Mouse (Mus musculus) gastrocnemius, adult 2 months (tissue): ENCODE measurements at regions not wholly inside any gene's neighbourhood (a gene's known extent, or its start where the extent isn't known, plus 50 kb on each side); places are given as distances from the start of the nearest gene placed in this dataset.
"Not testable (repeated sequence)": the region's sequence is repeated elsewhere in the genome, so short reads cannot be mapped to it uniquely, and the experiment has no call there.

ENCODE experiments used
- DNase-seq: peaks from one replicate; pipeline ENCODE4 v3.0.0; 2022
- H3K27ac ChIP-seq: fragments of 200-600 bp; 2 replicates; pipeline ENCODE4 v1.8.1; 2022; ENCODE audit warnings: mild to moderate bottlenecking
- H3K4me3 ChIP-seq: fragments of 200-600 bp; 2 replicates; pipeline ENCODE4 v1.8.1; 2022; ENCODE audit warnings: mild to moderate bottlenecking, moderate library complexity
- CTCF ChIP-seq: fragments of 200-600 bp; IDR thresholded peaks from 2 replicates; pipeline ENCODE4 v1.8.1; 2022; ENCODE audit warnings: antibody characterized with exemption, mild to moderate bottlenecking, moderate library complexity
- intact Hi-C: fragments of 180-260 bp; cut with DNase I; formaldehyde crosslinking; loops from one replicate; pipeline ENCODE4 v1.15.1; 2025

DNA sequence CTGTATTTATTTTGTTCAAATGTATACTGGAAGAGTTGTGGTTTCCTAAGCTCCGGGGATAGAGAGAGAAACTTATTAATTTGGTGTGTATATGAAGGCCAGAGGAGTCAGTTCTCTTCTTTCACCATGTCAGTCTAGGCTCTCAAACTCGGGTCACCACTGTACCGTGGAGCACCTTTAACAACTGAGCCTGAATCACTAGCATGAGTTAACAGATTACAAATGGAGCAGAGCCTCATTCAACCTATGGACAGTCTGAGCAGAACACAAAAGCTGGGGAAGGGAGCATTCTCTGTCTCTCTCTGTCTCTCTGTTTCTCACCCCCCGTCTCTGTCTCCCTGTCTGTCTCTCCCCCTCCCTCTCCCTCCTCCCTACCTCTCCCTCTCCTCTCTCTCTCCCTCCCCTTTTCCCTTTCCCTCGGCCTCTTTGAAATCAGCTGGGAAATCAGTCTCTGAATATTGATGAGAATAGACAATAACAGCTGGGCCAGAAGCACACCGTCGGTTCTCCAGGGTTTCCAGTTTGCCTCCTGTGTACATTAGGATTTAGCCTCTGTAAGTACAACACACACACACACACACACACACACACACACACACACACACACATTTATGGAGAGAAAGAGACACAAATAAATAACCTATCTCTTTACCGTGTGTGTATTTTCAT lies 200.4 kb upstream of the 1700056E22Rik start:
- Histone ChIP-seq H3K27ac (no peak overlapping the region), H3K4me3 (no peak overlapping the region)
- no peak for DNase-seq
- intact Hi-C loops: loop anchor here (10.0 kb wide), 1 partner anchor 160 kb away; no protein-coding TSS in a partner anchor
- no peak for TF ChIP-seq CTCF

DNA sequence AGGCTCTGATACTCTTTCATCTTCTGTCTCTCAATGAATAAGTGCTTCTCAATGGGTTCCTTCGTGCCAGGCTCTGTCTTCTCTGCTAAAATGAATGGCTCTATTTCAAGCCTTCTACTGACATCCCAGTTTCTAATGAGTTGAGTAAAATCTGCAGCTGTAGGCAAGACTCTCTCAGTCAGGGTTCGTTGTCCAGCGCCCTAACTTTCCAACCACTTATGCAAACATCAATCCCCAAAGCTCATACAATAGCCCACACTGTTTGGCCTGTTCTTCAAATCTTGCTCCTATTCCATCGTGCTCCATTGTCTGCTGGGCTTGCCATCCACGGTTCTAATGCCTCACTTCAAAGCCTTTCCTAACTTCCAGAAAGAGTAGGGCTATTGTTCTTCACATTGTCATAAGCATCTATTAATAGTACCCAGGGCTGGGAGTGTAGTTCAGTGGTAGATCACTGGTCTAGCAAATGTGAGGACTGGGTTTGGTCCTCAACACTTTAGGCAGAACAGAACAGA lies 199.7 kb upstream of the 1700056E22Rik start:
- no peak for TF ChIP-seq CTCF
- no peak overlapping the region for H3K27ac ChIP-seq
- no peak for DNase-seq
- intact Hi-C loops: loop anchor here (10.0 kb wide), 1 partner anchor 159 kb away; no protein-coding TSS in a partner anchor
- no peak overlapping the region for H3K4me3 ChIP-seq

DNA sequence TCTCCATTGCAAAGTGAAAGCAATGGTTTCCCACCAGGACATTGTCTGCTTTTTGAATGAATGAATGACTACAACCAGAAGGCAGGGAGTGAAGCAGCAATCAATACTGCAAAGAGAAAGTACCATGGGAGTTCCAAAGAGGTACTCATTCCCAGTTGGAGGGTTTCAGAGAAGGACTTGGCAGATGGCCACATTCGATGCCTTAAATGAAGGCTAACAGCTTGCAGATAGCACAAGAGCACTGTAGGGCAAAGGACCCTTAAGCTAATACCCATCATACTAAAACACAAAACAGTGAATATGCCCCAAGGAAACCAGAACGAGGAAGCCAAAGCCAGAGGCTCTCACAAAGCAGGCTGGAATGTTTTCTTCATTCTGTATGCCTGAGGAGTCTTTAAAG lies 188.2 kb upstream of the 1700056E22Rik start:
- TF ChIP-seq CTCF: no peak
- intact Hi-C loops: no loop called here
- no peak for DNase-seq
- Histone ChIP-seq H3K4me3 (no peak overlapping the region), H3K27ac (no peak overlapping the region)

DNA sequence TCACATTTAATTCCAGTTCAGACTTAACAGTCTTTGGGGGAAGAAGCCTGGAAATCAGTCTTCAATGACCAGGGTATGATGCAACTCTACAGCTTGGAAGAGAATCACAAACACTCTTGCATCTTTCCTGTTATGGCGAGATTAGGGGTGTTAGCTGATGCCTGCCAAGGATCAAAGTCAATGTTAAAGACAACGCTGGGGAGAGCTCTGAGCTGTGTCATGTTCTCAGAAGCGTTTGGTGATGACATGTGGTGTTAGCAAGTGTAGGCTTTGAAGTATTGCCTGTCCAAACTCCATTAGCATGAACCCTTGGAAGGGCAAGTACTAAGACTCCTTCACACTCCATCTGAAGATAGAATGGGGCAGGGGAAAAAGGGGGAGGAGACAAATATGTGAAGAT lies 187.7 kb upstream of the 1700056E22Rik start:
- intact Hi-C loops: no loop called here
- H3K27ac ChIP-seq: no peak overlapping the region
- no peak overlapping the region for H3K4me3 ChIP-seq
- DNase-seq: no peak
- no peak for TF ChIP-seq CTCF

DNA sequence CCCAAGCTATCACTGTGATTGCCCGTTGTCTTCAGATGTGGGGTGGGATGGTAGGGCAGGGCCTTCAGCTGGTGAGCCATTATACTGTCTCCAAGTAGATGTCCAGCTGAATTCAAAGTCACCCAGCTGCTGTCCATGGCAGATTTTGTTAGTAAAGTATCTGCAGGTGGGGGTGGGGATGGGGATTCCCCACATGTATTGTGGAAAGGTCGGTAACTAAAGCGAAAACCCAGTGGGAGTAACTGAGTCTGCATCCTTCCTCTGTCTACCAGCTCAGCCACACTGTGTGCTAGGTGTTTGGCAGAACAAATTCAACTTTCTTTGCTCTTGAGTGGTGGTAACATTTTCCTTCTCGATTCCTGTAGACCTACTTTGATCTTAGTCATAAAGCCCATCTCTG lies 163.2 kb upstream of the 1700056E22Rik start:
- DNase-seq: no peak
- Histone ChIP-seq H3K27ac (no peak overlapping the region), H3K4me3 (no peak overlapping the region)
- intact Hi-C loops: no loop called here
- TF ChIP-seq CTCF: no peak

DNA sequence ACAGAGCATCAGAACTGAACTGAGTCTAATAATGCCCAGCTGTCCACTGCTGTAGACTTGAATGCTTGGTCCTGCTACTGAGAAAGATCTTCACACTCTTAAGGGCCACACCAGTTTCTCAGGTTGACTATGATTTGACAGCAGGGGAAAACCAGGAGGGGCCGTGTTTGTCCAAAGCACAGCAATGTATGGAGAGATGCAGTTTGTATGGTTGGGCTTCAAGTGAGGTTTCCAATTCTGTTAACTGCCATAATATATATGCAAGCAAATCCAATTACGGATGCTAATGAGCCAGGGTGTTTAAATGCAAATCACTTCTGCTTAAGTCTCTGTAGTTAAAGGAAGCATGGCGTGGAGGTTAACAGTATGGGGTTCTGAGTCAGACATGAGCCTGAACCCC lies 157.2 kb upstream of the 1700056E22Rik start:
- no peak overlapping the region for H3K27ac ChIP-seq

DNA sequence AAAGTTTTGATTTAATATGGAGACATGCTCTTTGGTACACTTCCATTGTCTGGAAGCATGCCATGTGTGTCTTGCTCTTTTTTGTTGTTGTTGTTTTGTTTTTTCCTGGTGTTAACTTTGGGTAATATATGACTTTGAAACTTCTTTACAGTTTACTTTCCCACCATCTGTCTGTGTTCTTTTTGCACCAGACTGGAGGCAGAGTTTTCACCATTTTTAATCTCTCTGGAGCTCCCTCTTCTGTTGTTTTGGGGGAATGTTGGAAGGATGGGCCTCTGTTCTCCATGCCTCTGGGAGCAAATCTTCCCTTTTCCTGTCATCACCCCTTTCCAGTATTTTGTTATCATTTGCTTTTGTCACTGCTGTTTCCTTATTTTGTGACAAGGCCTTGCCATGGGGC lies 153.5 kb upstream of the 1700056E22Rik start:
- Histone ChIP-seq H3K27ac (no peak overlapping the region), H3K4me3 (no peak overlapping the region)
- no peak for DNase-seq
- TF ChIP-seq CTCF: peak; percentile 53
- intact Hi-C loops: loop anchor here (5.0 kb wide), 1 partner anchor 155 kb away; the partner anchor contains the start of gene 1700056E22Rik

More for the DNA sequence above, 157.2 kb upstream of the 1700056E22Rik start:
- intact Hi-C loops: no loop called here
- no peak for DNase-seq
- no peak overlapping the region for H3K4me3 ChIP-seq
- TF ChIP-seq CTCF: no peak

DNA sequence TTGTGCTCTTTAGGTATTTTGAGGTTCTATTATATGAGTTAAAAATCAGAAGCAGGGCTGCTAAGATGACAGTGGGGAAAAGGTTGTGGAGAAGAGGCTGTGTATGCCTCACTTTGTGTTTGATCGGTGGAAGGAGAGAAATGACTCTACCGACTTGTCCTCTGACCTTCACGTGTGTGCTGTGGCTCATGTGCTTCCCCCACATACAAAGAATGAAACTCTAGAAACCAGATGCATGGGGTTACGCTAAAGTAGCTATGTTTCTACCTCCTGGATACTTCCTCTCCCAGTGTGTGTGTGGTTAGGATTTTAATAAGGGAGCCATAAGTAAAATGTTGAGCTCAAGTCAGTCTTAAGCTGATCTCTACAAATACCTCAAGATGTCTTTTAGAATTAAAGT lies 148.1 kb upstream of the 1700056E22Rik start:
- intact Hi-C loops: no loop called here
- Histone ChIP-seq H3K27ac (no peak overlapping the region), H3K4me3 (no peak overlapping the region)
- TF ChIP-seq CTCF: no peak
- no peak for DNase-seq

DNA sequence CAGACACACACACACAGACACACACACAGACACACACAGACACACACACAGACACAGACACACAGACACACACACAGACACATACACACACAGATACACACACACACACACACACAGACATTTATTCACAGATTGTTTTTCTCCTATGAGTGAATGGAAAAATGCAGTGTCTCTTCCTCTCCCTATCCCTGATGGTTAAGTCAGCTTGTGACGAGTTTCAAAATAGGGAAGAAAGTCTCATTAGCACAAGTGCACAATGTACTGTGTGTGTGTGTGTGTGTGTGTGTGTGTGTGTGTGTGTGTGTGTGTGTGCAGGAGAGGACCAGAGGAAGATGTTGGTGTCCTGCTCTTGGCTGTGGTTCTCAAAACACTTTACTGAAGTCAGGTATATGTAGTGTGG lies 140.3 kb upstream of the 1700056E22Rik start:
- intact Hi-C loops: loop anchor here (5.0 kb wide), 2 partner anchors 63 to 132 kb away; no protein-coding TSS in a partner anchor
- not testable (repeated sequence) for H3K27ac ChIP-seq, H3K4me3 ChIP-seq, DNase-seq

DNA sequence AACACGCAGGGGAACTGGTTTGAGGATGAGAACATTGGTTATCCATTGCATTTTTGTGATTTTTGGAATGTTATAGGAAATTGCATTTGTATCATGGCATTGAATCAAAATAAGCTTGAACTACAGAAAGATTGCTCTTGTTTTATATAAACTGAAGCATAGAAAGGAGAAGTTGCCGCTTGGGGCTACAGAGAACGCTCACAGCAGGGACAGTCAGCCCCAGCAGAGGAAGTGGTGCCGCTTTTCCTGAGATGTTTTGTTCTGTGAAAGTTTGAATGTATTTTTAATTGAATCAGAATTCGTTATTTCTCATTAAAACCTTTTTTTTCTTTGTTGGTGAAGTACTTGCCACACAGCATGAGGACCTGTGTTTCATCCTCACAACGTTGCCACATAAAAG lies 139.6 kb upstream of the 1700056E22Rik start:
- TF ChIP-seq CTCF: no peak
- no peak for DNase-seq
- Histone ChIP-seq H3K4me3 (no peak overlapping the region), H3K27ac (no peak overlapping the region)
- intact Hi-C loops: loop anchor here (5.0 kb wide), 2 partner anchors 64 to 131 kb away; no protein-coding TSS in a partner anchor

DNA sequence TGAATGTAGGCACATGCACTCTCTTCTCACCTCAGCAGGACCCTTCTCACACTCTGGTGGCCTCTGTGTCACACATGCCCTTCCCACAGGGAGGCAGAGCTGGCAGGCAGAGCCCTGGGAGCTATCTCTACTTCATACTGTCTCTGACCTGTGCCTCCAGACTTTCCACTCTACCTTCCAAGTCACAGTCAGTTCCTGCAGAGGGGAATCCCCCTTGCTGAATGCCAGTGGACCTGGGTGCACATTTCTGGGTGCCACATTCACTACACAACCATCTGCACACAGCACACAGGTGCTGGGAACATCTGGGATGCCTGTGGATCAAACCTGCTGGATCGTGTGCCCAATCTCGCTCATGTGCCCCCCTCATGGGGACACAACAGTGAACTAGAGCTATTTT lies 138.9 kb upstream of the 1700056E22Rik start:
- Histone ChIP-seq H3K4me3 (no peak overlapping the region), H3K27ac (peak overlapping the region; percentile 56; the same call in 1 of the 2 replicates)
- TF ChIP-seq CTCF: no peak
- intact Hi-C loops: loop anchor here (5.0 kb wide), 2 partner anchors 64 to 131 kb away; no protein-coding TSS in a partner anchor
- DNase-seq: peak; percentile 42

DNA sequence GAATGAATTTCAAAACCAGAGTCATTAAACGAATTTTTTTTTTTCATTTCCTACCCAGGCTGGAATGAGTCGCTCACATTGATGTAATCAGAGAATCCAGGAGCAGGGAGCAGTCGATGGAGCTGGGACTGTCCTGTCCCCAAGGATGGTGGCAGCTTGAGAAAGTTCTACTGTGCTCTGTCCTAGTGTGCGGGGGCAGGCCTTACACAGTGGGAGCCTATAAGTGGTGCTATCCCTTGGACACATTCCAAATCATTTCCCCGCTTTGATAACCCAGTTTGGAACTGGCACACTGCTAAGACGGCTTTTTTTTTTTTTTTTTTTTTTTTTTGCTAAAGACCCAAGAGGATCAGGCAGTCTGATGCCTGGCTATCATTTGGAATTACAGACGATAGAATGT lies 137.5 kb upstream of the 1700056E22Rik start:
- DNase-seq: no peak
- Histone ChIP-seq H3K4me3 (no peak overlapping the region), H3K27ac (peak overlapping the region; percentile 82)
- TF ChIP-seq CTCF: no peak
- intact Hi-C loops: loop anchor here (5.0 kb wide), 2 partner anchors 66 to 129 kb away; no protein-coding TSS in a partner anchor

DNA sequence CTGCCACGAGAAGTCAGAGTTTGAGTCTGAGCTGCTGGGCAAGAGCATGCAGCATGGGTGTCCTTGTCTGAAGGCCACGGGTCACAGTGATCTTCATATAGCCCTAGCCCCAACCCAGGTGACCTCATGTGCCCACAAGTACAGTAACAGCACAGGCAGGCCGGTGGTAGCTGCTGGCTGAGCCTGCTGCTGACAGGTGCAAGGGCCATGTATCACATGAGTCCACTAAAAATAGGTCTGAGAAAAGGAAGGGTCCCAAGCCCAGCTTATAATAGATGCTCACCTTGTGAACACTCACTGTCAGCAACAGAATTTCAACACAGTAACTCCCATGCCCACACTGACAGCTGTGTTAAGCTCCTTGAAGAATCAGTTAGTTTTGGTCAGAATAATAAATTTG lies 136.8 kb upstream of the 1700056E22Rik start:
- DNase-seq: peak; percentile 74
- intact Hi-C loops: loop anchor here (5.0 kb wide), 2 partner anchors 66 to 129 kb away; no protein-coding TSS in a partner anchor

More for the DNA sequence above, 136.8 kb upstream of the 1700056E22Rik start:
- Histone ChIP-seq H3K4me3 (no peak overlapping the region), H3K27ac (peak overlapping the region; percentile 82)
- no peak for TF ChIP-seq CTCF
